Mouse (Mus musculus): ENCODE results near the gene Gm11020. TPM values are rescaled to one million over a fixed set of nuclear protein-coding genes. Genes with fewer than 3 reads are reported as not detected.

Gene Gm11020
- polyA plus RNA-seq, 1 experiment from 2014 or later: not detected

- WGBS: 91% methylated on average over 6 of the region's 6 CpGs
- no peaks in the 10 kb centered on the region for H3K36me3 ChIP-seq (ENCODE audit: poor library complexity, severe bottlenecking)
- no peak overlapping the region for H3K27ac ChIP-seq
- H3K27me3 ChIP-seq: no peaks in the 10 kb centered on the region
- ATAC-seq: no peak
- no peak overlapping the region for H3K9ac ChIP-seq
- peaks cover 48% of the 10 kb centered on the region for H3K4me1 ChIP-seq
- H3K4me3 ChIP-seq: no peak overlapping the region
- H3K9me3 ChIP-seq (replicated peaks): no peaks in the 10 kb centered on the region
- no peak overlapping the region for H3K4me2 ChIP-seq
Measured at GRCm38 (mm10) chr8:104371121-104371520, 49.8 kb downstream of the Gm11020 start.

Other genes with a start within 250 kb of the Gm11020 start
- gene Cdh5, start 219.9 kb upstream of the Gm11020 start, polyA plus RNA-seq (2015; fragmentation: Nextera tagmentation; extraction: Ambion mirVana): 8.9 and 9.1 TPM in 2 replicates
- gene Bean1, start 151.1 kb upstream of the Gm11020 start, polyA plus RNA-seq (2015; fragmentation: Nextera tagmentation; extraction: Ambion mirVana): 0.75 and 0.87 TPM in 2 replicates
- gene Tk2, start 73.0 kb upstream of the Gm11020 start, polyA plus RNA-seq (2015; fragmentation: Nextera tagmentation; extraction: Ambion mirVana): 39.1 and 41.1 TPM in 2 replicates
- gene Cklf, start 70.7 kb upstream of the Gm11020 start, polyA plus RNA-seq (2015; fragmentation: Nextera tagmentation; extraction: Ambion mirVana): 41.3 and 44.1 TPM in 2 replicates
- gene Cmtm2a, start 28.4 kb upstream of the Gm11020 start, polyA plus RNA-seq (2015; fragmentation: Nextera tagmentation; extraction: Ambion mirVana): not detected in 2 replicates
- gene Gm45711, start 11.5 kb upstream of the Gm11020 start, polyA plus RNA-seq (2015; fragmentation: Nextera tagmentation; extraction: Ambion mirVana): not detected in 2 replicates
- not detected in 2 replicates for gene Cmtm1, start 11.4 kb upstream of the Gm11020 start, polyA plus RNA-seq (2015; fragmentation: Nextera tagmentation; extraction: Ambion mirVana)
- gene Cmtm2b, start 663 bp downstream of the Gm11020 start, polyA plus RNA-seq (2015; fragmentation: Nextera tagmentation; extraction: Ambion mirVana): not detected in 2 replicates
- 31.6 and 36.1 TPM in 2 replicates for gene Cmtm3, start 17.8 kb downstream of the Gm11020 start, polyA plus RNA-seq (2015; fragmentation: Nextera tagmentation; extraction: Ambion mirVana)
- 2.6 TPM in 2 replicates for gene Cmtm4, start 74.2 kb downstream of the Gm11020 start, polyA plus RNA-seq (2015; fragmentation: Nextera tagmentation; extraction: Ambion mirVana)
- gene Dync1li2, start 121.5 kb downstream of the Gm11020 start, polyA plus RNA-seq (2015; fragmentation: Nextera tagmentation; extraction: Ambion mirVana): 108 and 109 TPM in 2 replicates
- 0.08 and 0.14 TPM in 2 replicates for gene Terb1, start 188.3 kb downstream of the Gm11020 start, polyA plus RNA-seq (2015; fragmentation: Nextera tagmentation; extraction: Ambion mirVana)
- gene Nae1, start 213.1 kb downstream of the Gm11020 start, polyA plus RNA-seq (2015; fragmentation: Nextera tagmentation; extraction: Ambion mirVana): 113 and 115 TPM in 2 replicates
- gene Car7, start 213.1 kb downstream of the Gm11020 start, polyA plus RNA-seq (2015; fragmentation: Nextera tagmentation; extraction: Ambion mirVana): 1.6 and 1.7 TPM in 2 replicates